Mouse (Mus musculus): ENCODE results near the gene Sh3kbp1. TPM values are rescaled to one million over a fixed set of nuclear protein-coding genes. Genes with fewer than 3 reads are reported as not detected.

Gene Sh3kbp1
- total and polyA plus RNA-seq, 3 experiments: 18.6 to 37.7 TPM; not detected in 1

GRCm38 (mm10) chrX:159769005-159769404 is 141.9 kb downstream of the Sh3kbp1 start:
- Histone ChIP-seq H3K9me3 (replicated peaks; ENCODE audit: insufficient read depth, low read length) (no peaks in the 10 kb centered on the region), H3K9ac (ENCODE audit: control insufficient read depth, low read depth, low read length, poor library complexity, severe bottlenecking) (no peak overlapping the region), H3K27ac (ENCODE audit: control insufficient read depth, low read depth, low read length) (no peak overlapping the region), H3K27me3 (ENCODE audit: control insufficient read depth in 1 of 2, insufficient read depth in 2 of 2, low read length in 2 of 2) (no peaks in the 10 kb centered on the region), H3K79me2 (ENCODE audit: control insufficient read depth, insufficient read depth, low read length, poor library complexity) (no peaks in the 10 kb centered on the region), H3K4me3 (ENCODE audit: control insufficient read depth in 1 of 2, insufficient read depth in 1 of 2, low read depth in 2 of 2, low read length in 2 of 2) (no peak overlapping the region), H3K4me1 (ENCODE audit: control insufficient read depth in 1 of 2, insufficient read depth in 2 of 2, low read length in 2 of 2) (peaks cover 8 to 10% of the 10 kb centered on the region in 2 experiments), H3K36me3 (ENCODE audit: control insufficient read depth in 1 of 2, insufficient read depth in 2 of 2, low read length in 2 of 2) (peaks cover 0 to 15% of the 10 kb centered on the region in 2 experiments; a peak in 2 of 4 replicates)
- no peak for DNase-seq (ENCODE audit: low read depth, low spot score)
- no peak for TF ChIP-seq ELF1 (IDR thresholded peaks at IDR 0.05; ENCODE audit: low read depth, low read length)
- no peak for TF ChIP-seq MYC (IDR thresholded peaks at IDR 0.05; ENCODE audit: low read depth, low read length)
- no peak for TF ChIP-seq NRF1 (IDR thresholded peaks at IDR 0.05; ENCODE audit: insufficient read depth, low read depth, low read length, poor library complexity, severe bottlenecking)
- no peak for TF ChIP-seq POLR2A (IDR thresholded peaks at IDR 0.05; ENCODE audit: control insufficient read depth in 1 of 2, insufficient read depth in 1 of 2, low read depth in 1 of 2, low read length in 2 of 2, poor library complexity in 1 of 2)

- peaks cover 3 to 4% of the 10 kb centered on the region in 2 experiments; a peak in 3 of 4 replicates for H3K4me1 ChIP-seq (ENCODE audit: control insufficient read depth in 1 of 2, insufficient read depth in 2 of 2, low read length in 2 of 2)
These were observed 142.7 kb downstream of the Sh3kbp1 start for GRCm38 (mm10) chrX:159769773-159770172.

GRCm38 (mm10) chrX:159772137-159772536 is 145.1 kb downstream of the Sh3kbp1 start:
- no peak for TF ChIP-seq SMC3 (IDR thresholded peaks at IDR 0.05; ENCODE audit: low read depth, low read length)
- TF ChIP-seq MYB (IDR thresholded peaks at IDR 0.05; ENCODE audit: low read depth, low read length): no peak
- no peak for TF ChIP-seq TAL1 (IDR thresholded peaks at IDR 0.05; ENCODE audit: low read length)
- Histone ChIP-seq H3K36me3 (ENCODE audit: control insufficient read depth in 1 of 2, insufficient read depth in 2 of 2, low read length in 2 of 2) (no peaks in the 10 kb centered on the region), H3K79me2 (ENCODE audit: control insufficient read depth, insufficient read depth, low read length, poor library complexity) (no peaks in the 10 kb centered on the region), H3K9me3 (replicated peaks; ENCODE audit: insufficient read depth, low read length) (no peaks in the 10 kb centered on the region), H3K4me1 (ENCODE audit: control insufficient read depth in 1 of 2, insufficient read depth in 2 of 2, low read length in 2 of 2) (no peaks in the 10 kb centered on the region), H3K27me3 (ENCODE audit: control insufficient read depth in 1 of 2, insufficient read depth in 2 of 2, low read length in 2 of 2) (no peaks in the 10 kb centered on the region), H3K9ac (ENCODE audit: control insufficient read depth, low read depth, low read length, poor library complexity, severe bottlenecking) (no peak overlapping the region), H3K27ac (ENCODE audit: control insufficient read depth, low read depth, low read length) (no peak overlapping the region), H3K4me3 (ENCODE audit: control insufficient read depth in 1 of 2, insufficient read depth in 1 of 2, low read depth in 2 of 2, low read length in 2 of 2) (no peak overlapping the region)
- DNase-seq (ENCODE audit: low read depth, low spot score): no peak

More at GRCm38 (mm10) chrX:159769773-159770172, 142.7 kb downstream of the Sh3kbp1 start:
- Histone ChIP-seq H3K79me2 (ENCODE audit: control insufficient read depth, insufficient read depth, low read length, poor library complexity) (no peaks in the 10 kb centered on the region), H3K27ac (ENCODE audit: control insufficient read depth, low read depth, low read length) (no peak overlapping the region), H3K4me3 (ENCODE audit: control insufficient read depth in 1 of 2, insufficient read depth in 1 of 2, low read depth in 2 of 2, low read length in 2 of 2) (no peak overlapping the region), H3K36me3 (ENCODE audit: control insufficient read depth in 1 of 2, insufficient read depth in 2 of 2, low read length in 2 of 2) (peaks cover 0 to 7% of the 10 kb centered on the region in 2 experiments; a peak in 2 of 4 replicates), H3K9me3 (replicated peaks; ENCODE audit: insufficient read depth, low read length) (no peaks in the 10 kb centered on the region), H3K27me3 (ENCODE audit: control insufficient read depth in 1 of 2, insufficient read depth in 2 of 2, low read length in 2 of 2) (no peaks in the 10 kb centered on the region), H3K9ac (ENCODE audit: control insufficient read depth, low read depth, low read length, poor library complexity, severe bottlenecking) (no peak overlapping the region)
- TF ChIP-seq CTCF (IDR thresholded peaks at IDR 0.05 in 2 of 3, conservative IDR thresholded peaks at IDR 0.05 in 1 of 3; ENCODE audit: control insufficient read depth in 1 of 3, insufficient read depth in 1 of 3, low read depth in 2 of 3, low read length in 3 of 3, poor library complexity in 1 of 3, severe bottlenecking in 1 of 3) (peak in 1 of 3 experiments; percentile 34; a peak in 2 of 6 replicates), ZC3H11A (IDR thresholded peaks at IDR 0.05; ENCODE audit: low read depth, low read length) (peak; percentile 33; the same call in 1 of the 2 replicates), SMC3 (IDR thresholded peaks at IDR 0.05; ENCODE audit: low read depth, low read length) (peak; percentile 59), E2F4 (IDR thresholded peaks at IDR 0.05; ENCODE audit: borderline replicate concordance, low read depth, low read length) (no peak), GATA1 (IDR thresholded peaks at IDR 0.05; ENCODE audit: low read depth, low read length) (no peak)
- DNase-seq (ENCODE audit: low read depth, low spot score): peak; percentile 12
